Mouse (Mus musculus) heart, postnatal 0 days (tissue): Measurements from ENCODE around the gene Ackr3. TPM values are rescaled to one million over a fixed set of nuclear protein-coding genes. Genes with fewer than 3 reads are reported as not detected.

Experiments
- ATAC-seq: fragments of 200-750 bp; cut with Nextera tagmentation; 2 replicates; pipeline ENCODE4 v1.8.0; 2017; ENCODE audit warnings: low read depth, moderate number of reproducible peaks, moderate library complexity; ENCODE audit not compliant: insufficient read depth
- DNase-seq: peaks from one replicate; pipeline ENCODE4 v3.0.0-alpha.2; 2016; ENCODE audit warnings: low spot score
- H3K27ac ChIP-seq: fragments of 300-500 bp; sonication (generic); 2 replicates; pipeline ENCODE4 v1.5.1; 2014; ENCODE audit warnings: low read depth, mild to moderate bottlenecking
- H3K27me3 ChIP-seq: fragments of 300-500 bp; sonication (generic); 2 replicates; pipeline ENCODE4 v1.6.1; 2014; ENCODE audit warnings: low read length, mixed read lengths; ENCODE audit not compliant: control insufficient read depth, insufficient read depth
- H3K36me3 ChIP-seq: fragments of 300-500 bp; sonication (generic); replicated peaks from 2 replicates; pipeline ENCODE4 v1.6.1; 2014; ENCODE audit warnings: low read length, mixed read lengths; ENCODE audit not compliant: control insufficient read depth, insufficient read depth
- H3K4me1 ChIP-seq: fragments of 300-500 bp; sonication (generic); 2 replicates; pipeline ENCODE4 v1.6.1; 2014; ENCODE audit warnings: antibody characterized with exemption; ENCODE audit not compliant: control insufficient read depth, insufficient read depth
- H3K4me2 ChIP-seq: fragments of 300-500 bp; sonication (generic); 2 replicates; pipeline ENCODE4 v1.6.1; 2014; ENCODE audit warnings: low read depth, mild to moderate bottlenecking, low read length, moderate library complexity
- H3K4me3 ChIP-seq: fragments of 300-500 bp; sonication (generic); 2 replicates; pipeline ENCODE4 v1.5.1; 2014; ENCODE audit warnings: low read depth, low read length
- H3K9ac ChIP-seq: fragments of 300-500 bp; sonication (generic); replicated peaks from 2 replicates; pipeline ENCODE4 v1.6.1; 2014; ENCODE audit warnings: low read depth, low read length, mixed read lengths
- H3K9me3 ChIP-seq: fragments of 300-500 bp; sonication (generic); replicated peaks from 2 replicates; pipeline ENCODE4 v1.6.1; 2016; ENCODE audit warnings: low read length; ENCODE audit not compliant: control insufficient read depth
- CTCF ChIP-seq: IDR thresholded peaks from 2 replicates; pipeline ENCODE4 v1.5.1; 2016; ENCODE audit warnings: antibody characterized with exemption, control low read depth, low read depth
- EP300 ChIP-seq: IDR thresholded peaks from 2 replicates; pipeline ENCODE4 v1.6.1; 2016; ENCODE audit warnings: antibody characterized with exemption, low read depth
- WGBS: fragments of 180-500 bp; shearing (Covaris S2); extraction: QIAGEN DNeasy Blood & Tissue Kit; methylation state at CpG from one replicate; pipeline ENCODE4 v1.1.7; 2014; 5-methylcytosine and 5-hydroxymethylcytosine counted together
- polyA plus RNA-seq: library from polyadenylated mRNA; unstranded; fragments of >200 nt; fragmentation: Nextera tagmentation; extraction: Ambion mirVana; gene quantifications from 2 replicates; pipeline ENCODE4 v1.2.1, GENCODE M21; 2015
- total RNA-seq: library from RNA; depleted of rRNA; stranded (reverse); fragments of >200 nt; gene quantifications from 2 replicates; pipeline ENCODE4 v1.2.3, GENCODE M21; 2014; ENCODE audit warnings: low replicate concordance

The Ackr3 gene
- total and polyA plus RNA-seq, 2 experiments from 2014 or later, result 13.5 to 22.5 TPM

DNA sequence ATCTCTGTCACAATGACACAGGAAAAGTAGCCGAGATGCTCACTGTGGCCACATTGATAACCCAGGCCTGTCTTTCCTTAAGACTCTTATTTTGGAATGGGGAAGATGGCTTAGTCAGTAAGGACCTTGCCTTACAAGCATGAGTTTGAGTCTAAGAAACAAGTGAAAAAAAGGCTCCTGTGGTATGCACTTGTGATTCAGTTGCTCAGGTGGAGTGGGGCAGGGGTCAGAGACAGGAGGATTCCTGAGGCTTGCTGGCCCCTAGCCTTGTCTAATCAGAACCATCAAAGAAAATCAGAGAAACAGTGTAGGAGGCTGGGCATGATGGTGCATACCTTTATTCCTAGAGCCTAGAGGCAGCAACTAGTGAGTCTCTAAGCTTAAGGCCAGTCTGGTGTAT is 40.8 kb downstream of the Ackr3 start:
- Histone ChIP-seq H3K4me3 (no peak overlapping the region), H3K9me3 (no peaks in the 10 kb centered on the region), H3K9ac (no peak overlapping the region), H3K27ac (no peak overlapping the region), H3K4me1 (peaks cover 12% of the 10 kb centered on the region), H3K27me3 (no peaks in the 10 kb centered on the region), H3K4me2 (no peak overlapping the region), H3K36me3 (no peaks in the 10 kb centered on the region)
- TF ChIP-seq CTCF, result no peak
- no peak for TF ChIP-seq EP300
- ATAC-seq (no peak), DNase-seq (no peak)
- 83% methylated on average over 1 of the region's 1 CpGs for WGBS

DNA sequence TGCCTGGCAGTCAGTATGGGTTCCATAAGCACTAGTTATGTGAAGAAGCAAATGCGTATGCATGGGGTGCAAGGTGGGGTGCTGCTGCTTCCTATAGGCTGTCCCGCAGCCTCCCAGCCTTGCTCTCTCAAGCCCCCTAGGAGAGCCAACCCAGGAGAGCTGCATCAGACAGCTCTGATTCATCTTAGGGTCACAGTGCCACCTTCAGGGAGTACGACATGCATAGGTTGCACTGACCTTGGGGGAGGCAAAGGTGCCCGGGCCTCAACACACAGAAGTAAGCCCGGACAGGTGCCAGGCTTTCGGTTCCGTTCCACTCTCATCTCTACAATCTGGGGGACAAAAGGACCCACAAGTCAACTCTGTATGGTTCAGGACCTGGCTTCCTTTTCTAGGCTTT is 41.8 kb downstream of the Ackr3 start:
- no peak; the same call in 1 of the 2 replicates for ATAC-seq
- Histone ChIP-seq H3K4me3 (no peak overlapping the region), H3K4me1 (peaks cover 6% of the 10 kb centered on the region), H3K27ac (no peak overlapping the region), H3K9ac (no peak overlapping the region), H3K9me3 (no peaks in the 10 kb centered on the region), H3K4me2 (no peak overlapping the region), H3K36me3 (no peaks in the 10 kb centered on the region), H3K27me3 (no peaks in the 10 kb centered on the region)
- DNase-seq, result no peak
- peak; percentile 52 for TF ChIP-seq CTCF
- no peak for TF ChIP-seq EP300
- WGBS, result 75% methylated on average over 7 of the region's 7 CpGs

- no peak overlapping the region for H3K4me3 ChIP-seq
- no peaks in the 10 kb centered on the region for H3K27me3 ChIP-seq
- H3K36me3 ChIP-seq, result no peaks in the 10 kb centered on the region
- ATAC-seq (no peak), DNase-seq (no peak)
- H3K4me1 ChIP-seq, result 0 out of 2 replicates have a peak, but pooled peaks cover 3% of the 10 kb centered on the region
- WGBS, result 76% methylated on average over 8 of the region's 8 CpGs
- H3K4me2 ChIP-seq, result no peak overlapping the region
- no peak overlapping the region for H3K27ac ChIP-seq
- TF ChIP-seq CTCF (no peak), EP300 (no peak)
- H3K9me3 ChIP-seq, result no peaks in the 10 kb centered on the region
- H3K9ac ChIP-seq, result no peak overlapping the region
Measured at GRCm38 (mm10) chr1:90246035-90246434, 42.3 kb downstream of the Ackr3 start.

GRCm38 (mm10) chr1:90246800-90247199 is 43.0 kb downstream of the Ackr3 start:
- WGBS, result 44% methylated on average over 1 of the region's 1 CpGs
- ATAC-seq, result no peak
- Histone ChIP-seq H3K36me3 (no peaks in the 10 kb centered on the region), H3K4me3 (no peak overlapping the region), H3K9me3 (no peaks in the 10 kb centered on the region), H3K9ac (no peak overlapping the region), H3K4me2 (no peak overlapping the region), H3K4me1 (0 out of 2 replicates have a peak, but pooled peaks cover 3% of the 10 kb centered on the region), H3K27ac (no peak overlapping the region), H3K27me3 (no peaks in the 10 kb centered on the region)
- TF ChIP-seq EP300 (no peak), CTCF (no peak)
- no peak for DNase-seq

DNA sequence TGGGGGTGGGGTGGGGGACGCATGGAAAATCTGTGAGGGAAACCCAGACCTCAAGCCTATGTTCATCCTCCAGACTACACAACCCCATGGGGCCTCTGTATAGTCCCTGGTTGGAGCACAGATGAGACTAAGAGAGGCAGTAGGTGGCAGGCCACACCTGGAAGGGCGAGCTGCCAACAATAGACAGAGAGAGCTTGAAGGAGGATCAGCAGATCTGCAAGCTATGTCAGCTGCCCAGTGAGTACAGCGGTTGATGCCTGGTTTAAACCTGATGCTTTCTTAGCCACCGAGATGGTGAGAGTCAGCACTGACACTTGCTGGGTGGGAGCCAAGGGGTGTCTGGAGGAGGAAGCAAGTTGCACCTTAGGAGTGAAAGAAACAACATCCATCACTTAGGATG is 43.5 kb downstream of the Ackr3 start:
- Histone ChIP-seq H3K4me3 (no peak overlapping the region), H3K27me3 (no peaks in the 10 kb centered on the region), H3K9ac (no peak overlapping the region), H3K27ac (no peak overlapping the region), H3K9me3 (no peaks in the 10 kb centered on the region), H3K4me2 (no peak overlapping the region), H3K4me1 (0 out of 2 replicates have a peak, but pooled peaks cover 3% of the 10 kb centered on the region), H3K36me3 (no peaks in the 10 kb centered on the region)
- no peak for DNase-seq
- 65% methylated on average over 4 of the region's 4 CpGs for WGBS
- no peak for ATAC-seq
- TF ChIP-seq CTCF, result no peak
- TF ChIP-seq EP300, result no peak
